In genomic region chr4:90003413-90003812, GRCm38 (mm10) we compare ENCODE assay signal across 21 mouse cellular contexts.
"Had no signal": no experiment of that assay in that cellular context is flagged by ENCODE, and none has a peak within 500 bp of the region (broad histone marks: within the 10 kb centered on the region; RNA-seq: fewer than 3 reads in every experiment).

No protein-coding gene starts in this region.

- H3K36me3 ChIP-seq: heart, embryonic 10.5 days; heart, embryonic 12.5 days; hindbrain, embryonic 13.5 days; hindbrain, embryonic 15.5 days; kidney, embryonic 15.5 days; limb, embryonic 13.5 days; limb, embryonic 15.5 days; liver, embryonic 12.5 days had no signal

- ATAC-seq: hindbrain, postnatal 0 days; intestine, embryonic 16.5 days; liver, embryonic 12.5 days had no signal

- H3K9ac ChIP-seq: heart, embryonic 12.5 days; hindbrain, embryonic 13.5 days; hindbrain, embryonic 15.5 days; kidney, embryonic 15.5 days; limb, embryonic 13.5 days; limb, embryonic 15.5 days; liver, embryonic 12.5 days; liver, embryonic 14.5 days had no signal

- H3K4me1 ChIP-seq: heart, embryonic 10.5 days; heart, embryonic 12.5 days; hindbrain, embryonic 13.5 days; hindbrain, embryonic 15.5 days; kidney, embryonic 15.5 days; limb, embryonic 13.5 days; limb, embryonic 15.5 days; liver, embryonic 12.5 days had no signal

- H3K27ac ChIP-seq: heart, embryonic 10.5 days; hindbrain, embryonic 13.5 days; hindbrain, embryonic 15.5 days; hindbrain, postnatal 0 days; kidney, embryonic 15.5 days; kidney, postnatal 0 days; limb, embryonic 13.5 days; limb, embryonic 15.5 days; liver, embryonic 12.5 days; liver, embryonic 14.5 days had no signal

- H3K9me3 ChIP-seq: heart, embryonic 10.5 days; heart, embryonic 12.5 days; hindbrain, embryonic 13.5 days; hindbrain, embryonic 15.5 days; kidney, embryonic 15.5 days; limb, embryonic 13.5 days; limb, embryonic 15.5 days; liver, embryonic 12.5 days had no signal

- DNase-seq: gastrocnemius, postnatal 25 days; heart, adult 18-20 months; heart, postnatal 10 days; kidney, adult 11 months; kidney, adult 2 months; kidney, adult 9 months; kidney, postnatal 14 days; kidney, postnatal 36 days; left cerebral cortex, postnatal 4 days had no signal

- H3K4me2 ChIP-seq: heart, embryonic 12.5 days; hindbrain, embryonic 13.5 days; hindbrain, embryonic 15.5 days; kidney, embryonic 15.5 days; limb, embryonic 13.5 days; limb, embryonic 15.5 days; liver, embryonic 12.5 days had no signal

- H3K27me3 ChIP-seq: heart, embryonic 12.5 days; hindbrain, embryonic 13.5 days; hindbrain, embryonic 15.5 days; kidney, embryonic 15.5 days; limb, embryonic 13.5 days; limb, embryonic 15.5 days; liver, embryonic 12.5 days had no signal

- H3K4me3 ChIP-seq: heart, embryonic 10.5 days; heart, embryonic 12.5 days; hindbrain, embryonic 13.5 days; hindbrain, embryonic 15.5 days; kidney, embryonic 15.5 days; limb, embryonic 13.5 days; limb, embryonic 15.5 days; liver, embryonic 12.5 days had no signal
